In the genomic region with DNA sequence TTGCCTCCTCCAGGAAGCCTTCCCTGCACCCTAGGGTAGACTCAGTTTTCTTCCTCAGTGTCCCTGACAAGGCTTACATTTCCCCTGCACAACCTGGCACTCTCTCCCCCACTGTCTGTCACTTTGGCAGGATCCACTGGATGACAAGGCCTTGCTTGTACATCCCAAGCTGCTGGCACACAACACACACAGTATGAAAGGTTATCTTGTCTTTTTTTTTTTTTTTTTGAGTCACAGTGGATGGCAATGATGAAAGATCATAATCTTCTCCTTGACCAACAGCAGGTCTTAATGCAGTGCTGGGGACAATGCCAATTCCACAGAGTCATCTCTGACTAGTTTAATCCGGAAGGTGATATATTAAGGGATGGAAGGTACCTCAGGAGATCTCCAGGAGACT, we compare ENCODE assay signal across 19 mouse cellular contexts. TPM values are rescaled to one million over a fixed set of nuclear protein-coding genes. Genes with fewer than 3 reads are reported as not detected.
DNase-seq lines count a peak whose midpoint lies in the region; TF ChIP-seq lines count a peak whose summit lies in the region.
"Had no signal": no experiment of that assay in that cellular context is flagged by ENCODE, and none has a peak within 500 bp of the region (broad histone marks: within the 10 kb centered on the region; RNA-seq: fewer than 3 reads in every experiment).

No protein-coding gene starts in this region.

- DNase-seq in adrenal gland, adult 2 months, result peak; percentile 66
- no peak for DNase-seq in adrenal gland, adult 18-20 months (ENCODE audit: low spot score in 2 of 2)
- DNase-seq in adrenal gland, adult 8-10 months, result peak; percentile 52
- peak; percentile 20 for DNase-seq in adrenal gland, postnatal 10 days
- DNase-seq in adrenal gland, postnatal 25 days, result peak; percentile 18
- DNase-seq in layer of hippocampus, adult 2 months (ENCODE audit: low spot score in 2 of 2), result no peak
- DNase-seq in gastrocnemius, postnatal 25 days, result no peak
- no peak for DNase-seq in left cerebral cortex, postnatal 25 days (ENCODE audit: low spot score in 2 of 2)
- DNase-seq: cerebellum, adult 11-12 months; cerebellum, adult 2 months; cerebellum, adult 9-10 months; cerebellum, postnatal 25 days; forebrain, postnatal 0 days had no signal

- H3K4me3 ChIP-seq in layer of hippocampus, adult 2 months, result no peak overlapping the region
- H3K4me3 ChIP-seq: embryonic facial prominence, embryonic 10.5 days; embryonic facial prominence, embryonic 12.5 days; forebrain, embryonic 13.5 days; forebrain, embryonic 15.5 days had no signal

- no peak for TF ChIP-seq CTCF in layer of hippocampus, adult 2 months (conservative IDR thresholded peaks at IDR 0.05)

- no peak overlapping the region for H3K27ac ChIP-seq in layer of hippocampus, adult 2 months
- H3K27ac ChIP-seq: embryonic facial prominence, embryonic 10.5 days; embryonic facial prominence, embryonic 12.5 days; forebrain, embryonic 13.5 days; forebrain, embryonic 15.5 days had no signal

- intact Hi-C loops in left cerebral cortex, postnatal 25 days (cut with DNase I), result no loop called here

RNA-seq across cellular contexts. Expression of a gene that starts 30.7 kb away (rescaled TPM):
- total RNA-seq in adrenal gland, adult 2 months (2021), result 1 to 10 TPM; 2.1 to 2.7 TPM
- 1.9 and 3.3 TPM in 2 replicates for polyA plus RNA-seq in adrenal gland, adult 2 months (2012; rRNA removed)
- total RNA-seq in adrenal gland, adult 18-20 months (2021), result 1 to 10 TPM; 2.5 to 3.2 TPM
- 1 to 10 TPM; 3.2 to 5.1 (median 4.2) TPM for total RNA-seq in adrenal gland, adult 8-10 months (2022)
- total RNA-seq in adrenal gland, postnatal 10 days (2021), result 1 to 10 TPM; 2.6 to 4.8 TPM
- total RNA-seq in adrenal gland, postnatal 25 days (2021), result 1.6 and 1.9 TPM in 2 replicates
- total RNA-seq in layer of hippocampus, adult 2 months (2021), result 10 to 100 TPM; 58.5 to 65.6 TPM
- total RNA-seq in gastrocnemius, postnatal 25 days (2021), result not detected
- total RNA-seq in left cerebral cortex, postnatal 25 days (2021), result 10 to 100 TPM; 78.0 to 80.2 TPM
- total RNA-seq: MEL had no signal
- polyA plus RNA-seq: C2C12 had no signal

Comparison
In these comparisons a context has a peak if more than half of its experiments do, and no peak if none do; other contexts are left out.
1. DNase-seq: peak in adrenal gland, adult 2 months (single experiment), adrenal gland, adult 8-10 months (single experiment), adrenal gland, postnatal 10 days (single experiment) and adrenal gland, postnatal 25 days (single experiment); none in adrenal gland, adult 18-20 months (0 of 2), layer of hippocampus, adult 2 months (0 of 2), gastrocnemius, postnatal 25 days (single experiment) and left cerebral cortex, postnatal 25 days (0 of 2).
2. RNA of a gene that starts 30.7 kb away (total RNA-seq): 78.0 to 80.2 TPM in left cerebral cortex, postnatal 25 days and 58.5 to 65.6 TPM in layer of hippocampus, adult 2 months; 3.2 to 5.1 TPM in adrenal gland, adult 8-10 months, 2.6 to 4.8 TPM in adrenal gland, postnatal 10 days, 2.5 to 3.2 TPM in adrenal gland, adult 18-20 months, 2.1 to 2.7 TPM in adrenal gland, adult 2 months, 1.6 to 1.9 TPM in adrenal gland, postnatal 25 days and not detected in gastrocnemius, postnatal 25 days; every median in the first group is over 4 times any median in the second.